Mouse (Mus musculus): ENCODE data around the gene Trip10.

Gene Trip10

GRCm38 (mm10) chr17:57234254-57234928 is 14.9 kb upstream of the Trip10 start:
- DNase-seq (ENCODE audit: low read depth, low spot score) = no peak

DNA sequence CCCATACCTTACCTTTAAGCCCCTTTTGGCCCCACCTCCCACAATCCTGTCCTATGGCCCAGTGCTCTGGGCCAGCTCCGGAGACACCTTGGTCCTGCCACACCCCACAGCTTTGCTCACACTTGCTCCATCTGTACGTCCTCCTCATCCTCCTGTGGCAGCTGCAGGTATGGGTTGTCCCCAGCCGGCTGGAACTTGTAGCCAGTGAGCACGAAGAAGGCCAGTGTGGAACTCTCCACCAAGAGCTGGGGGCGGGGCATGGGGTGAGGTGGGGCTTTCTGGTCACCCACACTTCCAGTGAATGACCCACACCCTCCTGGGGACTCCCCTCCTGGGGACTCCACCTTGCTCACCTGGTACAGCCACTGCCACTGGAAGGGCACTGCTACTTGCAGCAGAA is 13.5 kb upstream of the Trip10 start:
- no peak for DNase-seq (ENCODE audit: low read depth, low spot score)

GRCm38 (mm10) chr17:57237181-57237580 is 12.1 kb upstream of the Trip10 start:
- no peak for DNase-seq (ENCODE audit: low read depth, low spot score)

GRCm38 (mm10) chr17:57243650-57244370 is 5.4 kb upstream of the Trip10 start:
- no peak for DNase-seq (ENCODE audit: low read depth, low spot score)

DNA sequence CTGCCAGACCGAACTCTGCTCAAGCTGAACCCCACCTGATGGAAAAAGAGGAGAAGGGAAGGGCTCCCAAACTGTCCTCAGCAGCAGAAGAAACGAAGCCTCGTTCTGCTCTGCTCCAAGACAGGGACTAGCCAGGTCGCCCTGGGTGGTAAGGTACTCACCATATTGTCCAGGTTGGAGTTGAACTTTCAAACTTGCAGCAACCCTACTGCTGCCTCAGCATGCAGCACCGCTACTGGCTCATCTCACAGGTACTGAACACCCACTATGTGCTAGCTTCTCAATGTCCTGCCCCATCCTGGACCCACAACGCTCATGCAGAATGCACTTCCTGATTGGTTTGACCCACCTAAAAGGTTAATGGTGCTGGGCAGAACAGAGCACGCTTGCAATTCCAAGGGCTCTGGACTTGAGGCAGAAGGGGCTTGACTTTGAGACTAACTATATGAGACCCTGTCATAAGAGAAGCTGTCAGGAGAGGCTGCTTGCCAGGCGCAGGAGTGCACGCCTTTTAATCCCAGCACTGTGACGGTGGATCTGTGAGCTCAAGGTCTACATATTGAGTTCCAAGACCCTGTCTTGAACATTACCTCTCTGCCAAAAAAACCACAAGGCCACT is 3.8 kb upstream of the Trip10 start:
- no peak for DNase-seq (ENCODE audit: low read depth, low spot score)

GRCm38 (mm10) chr17:57246663-57247392 is 2.4 kb upstream of the Trip10 start:
- no peak for DNase-seq (ENCODE audit: low read depth, low spot score)

GRCm38 (mm10) chr17:57247393-57248200 is 1.7 kb upstream of the Trip10 start:
- peak; percentile 100 for DNase-seq (ENCODE audit: low read depth, low spot score)

- DNase-seq (ENCODE audit: low read depth, low spot score) = peak; percentile 87
Measured at GRCm38 (mm10) chr17:57248201-57248699, 1.0 kb upstream of the Trip10 start, which contains the start of gene Gpr108. Gene Gpr108, minus strand, starts transcription at chr17:57248446.

DNA sequence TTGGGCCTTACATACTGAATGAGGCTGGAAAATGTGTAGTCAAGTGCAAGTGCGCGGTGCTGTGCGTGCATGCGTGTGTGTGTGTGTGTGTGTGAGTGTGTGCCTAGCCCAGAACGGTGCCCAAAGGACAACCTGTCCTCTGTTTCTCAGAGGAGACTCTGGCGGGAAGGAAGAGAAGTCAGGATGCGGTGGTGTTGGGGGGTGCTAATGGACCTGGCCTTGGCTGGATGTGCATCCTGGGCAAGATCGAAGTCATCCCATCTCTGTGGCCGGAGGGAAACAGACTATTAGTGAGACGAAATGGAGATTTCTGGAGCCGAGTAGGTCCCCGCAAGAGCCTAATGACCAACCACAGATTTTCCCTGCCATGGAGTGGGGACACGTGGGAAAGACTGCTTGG is 484 bp upstream of the Trip10 start:
- DNase-seq (ENCODE audit: low read depth, low spot score) = no peak

GRCm38 (mm10) chr17:57250461-57251160 is 1.4 kb downstream of the Trip10 start:
- DNase-seq (ENCODE audit: low read depth, low spot score) = peak; percentile 43

- no peak for DNase-seq (ENCODE audit: low read depth, low spot score)
Measured at GRCm38 (mm10) chr17:57251431-57251830, 2.2 kb downstream of the Trip10 start.

DNA sequence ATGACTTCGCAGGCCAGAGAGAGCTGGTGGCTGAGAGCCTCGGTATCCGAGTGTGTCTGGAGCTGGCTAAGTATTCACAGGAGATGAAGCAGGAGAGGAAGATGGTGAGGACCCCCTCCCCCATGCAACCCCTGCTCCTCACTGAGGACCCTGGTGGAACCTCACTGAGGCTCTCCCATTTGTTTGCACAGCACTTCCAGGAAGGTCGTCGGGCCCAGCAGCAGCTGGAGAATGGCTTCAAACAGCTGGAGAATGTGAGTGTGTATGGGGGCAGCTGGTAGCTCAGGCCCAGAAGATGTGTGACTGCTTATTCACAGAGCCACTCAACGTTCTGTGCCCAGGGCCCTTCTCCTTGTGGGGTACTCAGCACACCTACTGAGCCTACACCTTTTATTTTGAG is 4.1 kb downstream of the Trip10 start:
- DNase-seq (ENCODE audit: low read depth, low spot score) = no peak

DNA sequence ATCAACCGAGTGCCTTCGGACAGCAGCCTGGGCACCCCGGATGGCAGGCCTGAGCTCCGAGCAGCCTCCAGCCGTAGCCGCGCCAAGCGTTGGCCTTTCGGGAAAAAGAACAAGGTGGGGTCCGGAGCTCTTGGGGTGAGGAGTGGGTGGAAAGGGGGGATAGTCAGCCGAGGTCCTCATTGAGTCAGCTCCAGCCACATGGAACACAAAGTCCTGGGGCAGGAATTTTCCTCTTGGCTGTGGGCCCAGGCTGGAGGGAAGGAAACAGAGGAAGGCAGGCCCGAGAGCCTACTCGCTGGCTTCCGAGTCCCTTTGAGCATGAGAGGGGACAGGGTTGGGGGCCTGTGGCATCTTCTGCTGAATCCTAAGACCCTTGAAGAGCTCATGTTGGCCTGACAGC is 6.1 kb downstream of the Trip10 start:
- DNase-seq (ENCODE audit: low read depth, low spot score) = no peak

- no peak for DNase-seq (ENCODE audit: low read depth, low spot score)
Measured at GRCm38 (mm10) chr17:57256921-57257485, 7.7 kb downstream of the Trip10 start.

DNA sequence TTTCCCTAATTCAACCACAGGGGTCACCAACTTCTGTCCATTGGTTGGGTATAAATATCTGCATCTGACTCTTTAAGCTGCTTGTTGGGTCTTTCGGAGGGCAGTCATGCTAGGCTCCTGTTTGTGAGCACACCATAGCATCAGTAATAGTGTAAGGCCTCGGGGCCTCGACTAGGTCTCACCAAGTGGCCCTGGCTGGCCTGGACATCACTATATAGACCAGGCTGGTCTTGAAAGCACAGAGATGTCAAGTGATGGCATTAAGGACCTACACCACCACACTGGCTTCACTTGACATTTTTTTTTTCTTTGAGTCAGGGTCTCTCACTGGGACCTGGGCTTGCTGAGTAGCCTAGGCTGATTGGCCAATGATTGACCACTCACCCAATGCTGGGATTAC is 8.9 kb downstream of the Trip10 start:
- DNase-seq (ENCODE audit: low read depth, low spot score) = no peak

DNA sequence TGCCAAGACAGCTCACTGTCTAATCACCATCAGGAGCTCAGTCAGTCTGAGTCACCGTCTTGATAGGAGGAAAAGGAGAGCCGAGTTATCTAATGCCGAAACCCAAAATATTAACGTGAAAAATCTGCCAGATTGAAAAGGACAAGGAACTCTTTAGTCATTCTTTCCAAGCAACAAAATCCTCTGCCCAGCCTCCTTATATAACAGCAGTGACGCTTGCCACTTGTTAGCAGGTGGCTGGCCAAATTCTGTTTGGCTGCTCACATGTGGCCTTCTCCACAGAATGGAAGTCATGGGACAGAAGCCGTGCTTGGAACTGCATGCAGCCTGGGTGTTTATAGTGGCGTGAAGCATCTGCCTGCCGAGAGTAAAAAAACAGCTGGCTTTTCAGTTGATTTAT is 10.5 kb downstream of the Trip10 start:
- DNase-seq (ENCODE audit: low read depth, low spot score) = no peak

DNA sequence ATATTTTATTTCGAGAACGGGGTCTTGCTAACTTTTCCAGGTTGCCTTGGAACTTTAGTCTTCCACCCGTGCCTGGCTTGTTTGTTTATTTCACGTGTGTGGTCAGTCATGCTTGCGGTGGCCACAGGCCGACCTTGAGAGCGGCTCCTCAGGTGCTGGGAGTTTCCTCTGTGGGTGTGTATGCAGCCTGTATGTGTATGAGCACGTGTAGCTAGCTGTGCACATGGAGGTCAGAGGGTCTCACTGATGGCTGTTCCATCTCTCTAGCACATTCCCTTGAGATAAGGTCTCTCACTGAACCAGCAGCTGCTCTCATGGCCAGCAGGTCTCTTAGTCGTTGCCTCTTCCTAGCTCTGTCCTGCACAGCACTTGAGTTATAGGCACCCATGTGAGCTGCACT is 11.1 kb downstream of the Trip10 start:
- no peak for DNase-seq (ENCODE audit: low read depth, low spot score)

DNA sequence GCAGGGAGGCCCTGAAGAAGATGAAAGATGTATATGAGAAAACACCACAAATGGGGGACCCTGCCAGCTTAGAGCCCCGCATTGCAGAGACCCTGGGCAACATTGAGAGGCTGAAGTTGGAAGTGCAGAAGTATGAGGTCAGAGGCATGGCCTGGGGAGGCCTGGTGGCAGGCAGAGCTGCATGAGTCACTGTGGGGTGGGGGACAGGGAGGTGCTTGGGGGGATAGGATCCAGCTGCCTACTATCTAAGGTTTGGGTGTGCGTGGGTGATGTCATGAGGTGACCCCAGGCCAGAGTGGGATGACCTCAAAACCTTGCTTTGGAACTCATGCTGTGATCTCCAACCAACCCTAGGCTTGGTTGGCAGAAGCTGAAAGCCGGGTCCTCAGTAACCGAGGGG is 12.0 kb downstream of the Trip10 start:
- DNase-seq (ENCODE audit: low read depth, low spot score) = no peak

DNA sequence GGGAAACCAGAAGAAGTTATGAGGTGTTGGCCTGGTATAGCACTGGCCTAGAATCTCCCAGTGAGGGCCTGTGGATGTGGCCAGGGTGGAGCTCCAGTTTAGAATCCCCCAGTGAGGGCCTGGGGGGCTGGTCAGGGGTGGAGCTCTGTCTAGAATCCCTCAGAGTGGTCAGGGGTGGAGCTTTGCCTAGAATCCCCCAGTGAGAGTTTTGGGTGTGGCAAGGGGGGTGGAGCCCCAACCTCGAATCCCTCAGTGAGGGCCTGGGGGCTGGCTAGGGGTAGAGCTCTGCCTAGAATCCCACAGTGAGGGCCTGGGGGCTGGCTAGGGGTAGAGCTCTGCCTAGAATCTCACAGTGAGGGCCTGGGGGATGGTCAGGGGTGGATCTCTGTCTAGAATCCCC is 12.5 kb downstream of the Trip10 start:
- no peak for DNase-seq (ENCODE audit: low read depth, low spot score)

- no peak for DNase-seq (ENCODE audit: low read depth, low spot score)
Measured at GRCm38 (mm10) chr17:57262901-57263550, 13.8 kb downstream of the Trip10 start.
